Mouse (Mus musculus) testis, adult 2 months (tissue): ENCODE measurements around the gene Sphkap. TPM values are rescaled to one million over a fixed set of nuclear protein-coding genes. Genes with fewer than 3 reads are reported as not detected.

Experiments used
- H3K27ac ChIP-seq: fragments of 200-500 bp; 2 replicates; pipeline ENCODE4 v1.5.1; 2012; ENCODE audit warnings: low read depth, low read length; ENCODE audit not compliant: control insufficient read depth, insufficient read depth
- H3K27me3 ChIP-seq: fragments of 200-500 bp; 2 replicates; pipeline ENCODE4 v1.6.1; 2012; ENCODE audit warnings: mild to moderate bottlenecking, low read length, moderate library complexity; ENCODE audit not compliant: control insufficient read depth, insufficient read depth
- H3K36me3 ChIP-seq: fragments of 200-500 bp; 2 replicates; pipeline ENCODE4 v1.6.1; 2012; ENCODE audit warnings: mild to moderate bottlenecking, low read length; ENCODE audit not compliant: control insufficient read depth, insufficient read depth
- H3K4me1 ChIP-seq: fragments of 200-500 bp; 2 replicates; pipeline ENCODE4 v1.6.1; 2012; ENCODE audit warnings: low read length; ENCODE audit not compliant: control insufficient read depth, insufficient read depth
- H3K4me3 ChIP-seq: fragments of 200-500 bp; 2 replicates; pipeline ENCODE4 v1.5.1; 2012; ENCODE audit warnings: low read depth, mild to moderate bottlenecking, low read length, moderate library complexity, mixed read lengths; ENCODE audit not compliant: control insufficient read depth
- CTCF ChIP-seq: fragments of 200-500 bp; IDR thresholded peaks from 2 replicates; pipeline ENCODE4 v1.5.1; 2012; ENCODE audit warnings: low read depth, mild to moderate bottlenecking, inconsistent platforms, low read length, moderate library complexity; ENCODE audit not compliant: control insufficient read depth, insufficient read depth, insufficient replicate concordance
- POLR2A ChIP-seq: fragments of 200-500 bp; IDR thresholded peaks from 2 replicates; pipeline ENCODE4 v1.6.1; 2012; ENCODE audit warnings: low read depth, mild to moderate bottlenecking, inconsistent platforms, low read length, moderate library complexity; ENCODE audit not compliant: control insufficient read depth
- polyA plus RNA-seq: library from polyadenylated mRNA; depleted of rRNA; stranded (reverse); fragments of >200 nt; gene quantifications from 2 replicates; pipeline ENCODE4 v1.2.3, GENCODE M21; 2012; rRNA removed

Gene Sphkap
- polyA plus RNA-seq, 1 experiment: 16.1 TPM

DNA sequence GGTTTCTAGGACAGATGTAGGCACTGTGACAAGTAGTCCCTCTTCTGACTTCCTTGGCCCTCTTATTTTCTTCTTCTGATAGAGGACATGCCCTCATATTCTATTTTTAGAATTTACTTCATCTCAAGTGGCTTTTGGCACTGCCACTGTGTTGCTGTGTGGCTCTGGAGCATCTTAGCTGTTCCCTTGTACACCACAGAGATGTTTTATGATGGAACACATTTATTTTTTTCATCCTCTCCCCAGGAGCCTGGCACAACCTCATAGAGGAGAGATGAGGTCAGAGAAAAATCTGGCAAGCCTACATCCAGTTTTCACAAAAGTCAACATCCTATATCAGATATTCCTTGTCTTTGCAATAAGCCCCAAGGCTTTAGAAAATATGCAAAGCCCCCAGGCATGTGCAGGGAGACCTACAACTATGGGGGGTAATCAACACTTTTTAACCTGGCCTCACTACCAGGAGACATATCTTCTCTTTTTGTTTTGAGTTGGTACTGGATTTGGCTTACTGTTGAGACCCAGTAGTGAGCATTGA, 183.5 kb downstream of the Sphkap start:
- H3K27me3 ChIP-seq: no peaks in the 10 kb centered on the region
- no peaks in the 10 kb centered on the region for H3K36me3 ChIP-seq
- H3K4me1 ChIP-seq: no peaks in the 10 kb centered on the region
- no peak overlapping the region for H3K4me3 ChIP-seq
- TF ChIP-seq POLR2A (no peak), CTCF (no peak)
- H3K27ac ChIP-seq: no peak overlapping the region

GRCm38 (mm10) chr1:83223072-83223471, 184.9 kb downstream of the Sphkap start:
- no peak for TF ChIP-seq CTCF
- TF ChIP-seq POLR2A: no peak
- H3K27ac ChIP-seq: no peak overlapping the region

DNA sequence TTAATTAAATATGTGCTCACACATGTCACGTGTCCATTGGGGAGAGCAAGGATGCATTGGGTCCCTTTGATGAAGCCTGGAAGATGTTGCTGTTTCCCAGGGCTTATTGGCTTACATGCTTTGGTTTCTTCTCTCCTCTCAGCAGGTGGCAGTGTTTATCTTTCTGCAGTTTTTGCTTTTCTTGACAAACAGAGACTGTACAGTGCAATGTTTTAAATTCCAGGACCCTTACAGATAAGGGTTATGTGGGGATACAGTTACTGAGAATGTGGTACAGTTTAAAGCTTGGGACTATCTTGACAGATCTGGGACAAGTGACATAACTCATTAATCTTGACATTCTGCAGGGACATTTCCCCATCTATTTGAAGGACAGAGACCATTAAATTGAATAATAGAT, 189.7 kb downstream of the Sphkap start:
- peaks cover 4% of the 10 kb centered on the region; the same call in 1 of the 2 replicates for H3K4me1 ChIP-seq
- no peak for TF ChIP-seq CTCF
- TF ChIP-seq POLR2A: no peak
- H3K36me3 ChIP-seq: no peaks in the 10 kb centered on the region
- no peaks in the 10 kb centered on the region for H3K27me3 ChIP-seq
- H3K4me3 ChIP-seq: no peak overlapping the region
- H3K27ac ChIP-seq: no peak overlapping the region

More at GRCm38 (mm10) chr1:83223072-83223471, 184.9 kb downstream of the Sphkap start:
- Histone ChIP-seq H3K4me3 (no peak overlapping the region), H3K27me3 (no peaks in the 10 kb centered on the region), H3K36me3 (no peaks in the 10 kb centered on the region), H3K4me1 (no peaks in the 10 kb centered on the region)

DNA sequence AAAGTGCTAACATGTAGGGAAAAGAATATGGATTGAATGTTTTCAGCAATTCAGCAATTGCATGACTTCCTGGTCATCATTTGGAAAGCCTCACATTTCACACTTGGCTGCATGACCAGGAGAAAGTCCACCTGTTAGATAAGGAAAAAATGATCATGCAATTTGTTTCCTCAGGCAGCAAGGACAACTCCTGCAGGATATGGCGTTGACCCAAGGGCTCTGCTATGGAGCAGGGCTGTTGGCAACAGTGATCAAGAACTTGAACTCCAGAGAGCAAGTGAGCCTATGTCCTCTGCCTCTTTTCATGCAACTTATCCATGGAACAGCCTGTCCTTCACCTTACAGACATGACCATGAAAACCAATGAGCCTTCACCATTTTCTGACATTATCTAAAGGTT, 198.0 kb downstream of the Sphkap start:
- no peak overlapping the region; the same call in 1 of the 2 replicates for H3K4me3 ChIP-seq
- H3K27me3 ChIP-seq: no peaks in the 10 kb centered on the region
- no peak for TF ChIP-seq POLR2A
- TF ChIP-seq CTCF: no peak

More for the DNA sequence above, 198.0 kb downstream of the Sphkap start:
- Histone ChIP-seq H3K27ac (no peak overlapping the region), H3K36me3 (no peaks in the 10 kb centered on the region), H3K4me1 (peaks cover 4% of the 10 kb centered on the region; the same call in 1 of the 2 replicates)

Other genes with a start within 250 kb of the Sphkap start
- gene Daw1, start 248.4 kb downstream of the Sphkap start, polyA plus RNA-seq: 27.6 and 33.8 TPM in 2 replicates